Mouse (Mus musculus): ENCODE measurements at regions not wholly inside any gene's neighbourhood (a gene's known extent, or its start where the extent isn't known, plus 50 kb on each side); places are given as distances from the start of the nearest gene placed in this dataset.

DNA sequence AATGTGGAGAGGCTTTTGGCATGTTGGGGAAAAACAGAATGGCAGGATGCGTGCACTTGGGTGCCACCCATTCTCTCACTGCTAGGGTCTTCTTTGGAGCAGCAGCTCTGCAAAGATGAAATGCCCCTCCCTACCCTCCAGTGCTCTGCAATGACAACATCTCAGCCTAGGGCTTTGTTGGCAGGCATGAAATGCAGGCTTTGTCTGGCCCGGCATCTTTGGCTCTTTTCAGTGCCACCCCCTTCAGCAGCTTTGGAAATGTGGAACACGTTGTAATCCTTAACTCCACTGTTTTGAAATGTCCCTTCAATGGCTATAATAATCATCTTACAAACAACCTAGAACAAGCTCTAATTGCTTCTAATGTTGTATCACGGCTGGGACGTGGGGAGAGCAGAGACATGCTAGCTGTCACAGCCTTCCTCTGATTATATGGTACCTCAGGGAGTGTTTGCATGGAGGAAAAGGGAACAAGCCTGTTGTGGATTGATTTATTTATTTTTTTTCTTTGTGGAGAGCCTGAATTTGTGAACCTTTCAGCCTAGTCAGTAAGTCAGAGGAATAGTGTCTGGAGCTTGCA, 581.6 kb upstream of the Kirrel3 start:
- no peak for DNase-seq (ENCODE audit: low spot score in 2 of 2)

DNA sequence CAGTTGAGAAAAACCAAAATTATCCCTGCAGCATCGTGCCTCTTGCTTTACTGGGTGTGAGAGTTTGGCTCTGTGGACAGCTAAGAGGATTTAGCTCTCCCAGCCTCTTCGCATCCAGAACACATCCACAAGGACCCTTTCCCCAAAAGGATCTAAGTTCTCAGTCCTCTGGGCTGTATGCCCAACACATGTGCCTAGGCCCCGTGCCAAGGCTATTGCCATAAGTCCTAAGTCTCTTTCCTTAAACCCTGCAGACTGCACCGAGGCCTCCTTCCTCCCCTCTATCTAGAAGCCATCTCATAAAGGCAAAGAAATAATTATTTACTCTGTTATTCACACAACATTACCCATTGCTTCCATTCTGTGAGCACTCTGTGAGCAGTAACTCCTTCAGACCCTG, 570.8 kb upstream of the Kirrel3 start:
- DNase-seq (ENCODE audit: low spot score in 2 of 2): no peak

DNA sequence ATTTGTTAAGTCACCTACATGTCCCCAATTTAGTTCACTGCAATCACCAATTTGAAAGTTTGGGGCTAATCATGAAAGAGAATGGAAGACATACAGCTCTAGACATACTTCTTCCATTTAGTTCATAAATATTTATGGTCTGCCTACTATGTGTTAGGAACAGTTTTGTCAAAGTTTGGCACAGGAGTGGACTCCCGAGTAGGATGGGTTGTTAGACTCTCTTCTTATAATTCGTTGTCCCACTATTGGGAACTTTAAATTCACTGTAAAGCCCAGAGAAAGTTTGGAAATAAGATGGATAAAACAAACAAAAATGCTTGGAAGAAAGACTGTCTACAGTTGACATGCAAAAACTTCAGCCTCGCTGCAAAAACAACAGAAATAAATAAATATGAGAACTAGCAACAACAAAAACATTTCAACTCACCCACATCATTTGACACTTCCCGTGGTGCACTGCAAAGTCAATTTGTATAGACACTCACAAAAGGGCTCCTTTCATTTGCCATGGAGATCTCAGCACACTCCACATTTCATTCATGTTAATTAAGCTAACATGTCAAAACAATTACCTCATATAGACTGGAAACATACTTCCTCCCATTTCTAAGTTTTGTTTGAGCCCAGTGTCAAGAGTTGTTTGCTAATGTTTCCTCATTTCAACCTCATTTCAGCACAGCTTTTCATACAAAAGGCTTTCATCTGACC, 570.2 kb upstream of the Kirrel3 start:
- DNase-seq (ENCODE audit: low spot score in 2 of 2): no peak

DNA sequence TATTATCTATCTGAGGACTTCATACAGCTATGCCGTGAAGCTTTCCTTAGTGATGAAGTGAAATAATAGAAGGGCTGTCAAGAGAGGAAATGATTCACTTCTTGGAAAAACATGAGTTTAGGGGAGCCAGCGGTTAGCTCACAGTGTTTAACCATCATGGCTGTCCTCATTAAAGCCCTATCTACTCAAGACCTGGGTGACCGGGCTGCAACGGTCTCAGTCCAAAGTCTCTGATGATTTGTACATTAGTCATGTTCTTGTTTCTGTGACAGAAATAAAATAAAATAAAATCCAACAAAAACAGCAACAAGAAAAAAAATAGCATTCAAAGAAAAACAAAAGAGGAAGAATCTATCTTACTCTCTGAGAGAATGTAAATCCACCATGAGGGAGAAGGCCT, 555.4 kb upstream of the Kirrel3 start:
- DNase-seq (ENCODE audit: low spot score in 2 of 2): no peak

DNA sequence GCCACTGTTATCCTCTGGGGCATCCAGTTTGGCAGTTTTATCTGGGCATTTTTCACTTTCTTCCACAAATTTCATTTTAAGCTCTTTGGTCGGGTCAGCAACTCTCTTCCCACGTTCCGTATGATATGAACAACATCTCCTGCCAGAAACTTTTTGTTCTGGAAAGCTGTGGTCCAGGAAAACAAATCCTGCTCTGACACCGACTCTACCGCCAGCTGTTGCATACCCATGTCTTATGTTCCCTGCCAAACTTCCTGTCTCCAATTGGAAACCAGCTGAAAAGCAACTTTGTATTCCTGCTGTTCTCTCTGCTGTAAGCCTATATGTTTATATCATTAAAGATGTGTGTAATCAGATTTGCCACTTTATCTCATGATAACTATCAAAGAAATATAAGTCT, 551.6 kb upstream of the Kirrel3 start:
- DNase-seq (ENCODE audit: low spot score in 2 of 2): no peak

DNA sequence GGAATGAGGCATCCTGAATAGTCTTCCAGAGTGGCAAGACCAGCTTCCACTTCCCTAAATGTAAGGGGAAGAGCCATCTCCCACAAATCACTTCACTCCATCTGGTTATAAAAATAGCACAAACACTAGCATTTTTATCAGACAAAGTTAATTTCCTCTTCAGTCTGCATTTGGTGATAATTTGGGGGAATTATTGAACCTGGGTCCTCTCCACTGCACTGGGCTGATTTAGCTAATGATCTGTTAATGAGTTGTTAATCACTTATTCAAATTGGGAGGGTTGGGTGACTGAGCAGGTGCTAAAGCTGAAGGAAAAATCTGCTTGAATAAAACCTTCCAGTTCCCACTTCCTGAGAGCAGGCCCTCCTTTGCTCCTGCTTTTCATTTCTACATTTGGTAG, 531.4 kb upstream of the Kirrel3 start:
- peak in 1 of 2 experiments; percentile 15 for DNase-seq (ENCODE audit: low spot score in 2 of 2)
